Mouse (Mus musculus): ENCODE data around the gene Tatdn2.

DNA sequence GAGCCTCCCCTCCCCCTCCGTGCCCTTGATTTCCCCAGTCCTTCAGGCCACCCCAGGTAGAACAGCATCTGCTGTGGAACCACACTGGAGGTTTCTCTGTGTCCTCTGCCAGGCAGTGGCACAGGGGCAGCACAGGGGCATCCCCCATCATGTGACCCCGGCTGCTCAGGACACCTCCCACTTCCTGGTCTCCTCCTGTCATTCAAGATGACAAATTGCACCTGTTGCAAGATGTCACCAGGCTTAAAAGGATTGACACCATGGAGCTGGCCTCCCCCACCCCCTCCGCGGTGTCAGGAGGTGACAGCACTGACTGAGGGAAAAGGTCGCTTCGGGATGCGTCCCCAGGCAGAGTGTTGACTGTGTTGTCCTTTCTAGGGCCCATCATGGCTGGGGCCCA is 27.0 kb upstream of the Tatdn2 start:
- TF ChIP-seq CTCF (IDR thresholded peaks at IDR 0.05; ENCODE audit: low read depth, low read length) (no peak), GATA2 (IDR thresholded peaks at IDR 0.05; ENCODE audit: borderline replicate concordance, low read depth, low read length) (no peak), GATA1 (IDR thresholded peaks at IDR 0.05; ENCODE audit: borderline replicate concordance, low read length) (no peak), POLR2AphosphoS5 (IDR thresholded peaks at IDR 0.05; ENCODE audit: insufficient replicate concordance, low read depth, low read length) (no peak), TAL1 (conservative IDR thresholded peaks at IDR 0.05; ENCODE audit: low read depth, low read length) (no peak)

Measured in G1E (cell line).